Mouse (Mus musculus) layer of hippocampus, postnatal 25 days (tissue): ENCODE results near the gene Bmt2. TPM values are rescaled to one million over a fixed set of nuclear protein-coding genes. Genes with fewer than 3 reads are reported as not detected.

Source experiments
- DNase-seq, 2 experiments: peaks; one replicate each; pipeline ENCODE4 v3.0.0; 2022; ENCODE audit warnings: mixed read lengths in 2 of 2, low spot score in 1 of 2; ENCODE audit errors: extremely low spot score in 1 of 2
- total RNA-seq, 2 experiments: library from RNA; stranded (reverse); gene quantifications; 2 replicates each; pipeline ENCODE4 v1.2.3; 2021

Bmt2 gene
- total RNA-seq, result 10 to 100 TPM; 22.7 to 24.0 TPM

- peak; percentile 97 to 98 for DNase-seq
Measured at GRCm38 (mm10) chr6:13677818-13678282, at the start of gene Bmt2. Bmt2 (minus strand) TSS chr6:13677966.

GRCm38 (mm10) chr6:13722166-13722565 lies 44.4 kb upstream of the Bmt2 start:
- no peak for DNase-seq

- no peak for DNase-seq
Measured at GRCm38 (mm10) chr6:13714867-13715266, 37.1 kb upstream of the Bmt2 start.

GRCm38 (mm10) chr6:13696882-13697281 lies 19.1 kb upstream of the Bmt2 start:
- DNase-seq, result no peak

GRCm38 (mm10) chr6:13695103-13695845 lies 17.5 kb upstream of the Bmt2 start:
- DNase-seq, result no peak

GRCm38 (mm10) chr6:13691657-13692294 lies 14.0 kb upstream of the Bmt2 start:
- no peak for DNase-seq

GRCm38 (mm10) chr6:13690398-13690797 lies 12.6 kb upstream of the Bmt2 start:
- DNase-seq, result no peak

GRCm38 (mm10) chr6:13683929-13684595 lies 6.3 kb upstream of the Bmt2 start:
- no peak for DNase-seq

GRCm38 (mm10) chr6:13678349-13678748 lies 583 bp upstream of the Bmt2 start:
- DNase-seq, result no peak

- peak in 1 of 2 experiments; percentile 36 for DNase-seq
Measured at GRCm38 (mm10) chr6:13677141-13677761, 515 bp downstream of the Bmt2 start.

- no peak for DNase-seq
Measured at GRCm38 (mm10) chr6:13676196-13676595, 1.6 kb downstream of the Bmt2 start.

- DNase-seq, result no peak
Measured at GRCm38 (mm10) chr6:13674600-13675305, 3.0 kb downstream of the Bmt2 start.

- no peak for DNase-seq
Measured at GRCm38 (mm10) chr6:13665646-13666045, 12.1 kb downstream of the Bmt2 start.

GRCm38 (mm10) chr6:13658016-13658415 lies 19.8 kb downstream of the Bmt2 start:
- no peak for DNase-seq

GRCm38 (mm10) chr6:13654081-13654480 lies 23.7 kb downstream of the Bmt2 start:
- DNase-seq, result no peak

- no peak for DNase-seq
Measured at GRCm38 (mm10) chr6:13652284-13652683, 25.5 kb downstream of the Bmt2 start.

GRCm38 (mm10) chr6:13650854-13651253 lies 26.9 kb downstream of the Bmt2 start:
- no peak for DNase-seq

- no peak for DNase-seq
Measured at GRCm38 (mm10) chr6:13648305-13648704, 29.5 kb downstream of the Bmt2 start.

- DNase-seq, result no peak
Measured at GRCm38 (mm10) chr6:13636582-13636989, 41.2 kb downstream of the Bmt2 start.

- no peak for DNase-seq
Measured at GRCm38 (mm10) chr6:13632571-13632970, 45.2 kb downstream of the Bmt2 start.
